Mouse (Mus musculus) spleen, postnatal 10 days (tissue): ENCODE measurements around the gene Map2k3.
"Not testable (repeated sequence)": the region's sequence is repeated elsewhere in the genome, so short reads cannot be mapped to it uniquely, and the experiment has no call there.

Source experiments
- DNase-seq, 2 experiments: peaks; one replicate each; pipeline ENCODE4 v3.0.0; 2021 to 2022; ENCODE audit warnings: low spot score in 2 of 2

The Map2k3 gene

DNA sequence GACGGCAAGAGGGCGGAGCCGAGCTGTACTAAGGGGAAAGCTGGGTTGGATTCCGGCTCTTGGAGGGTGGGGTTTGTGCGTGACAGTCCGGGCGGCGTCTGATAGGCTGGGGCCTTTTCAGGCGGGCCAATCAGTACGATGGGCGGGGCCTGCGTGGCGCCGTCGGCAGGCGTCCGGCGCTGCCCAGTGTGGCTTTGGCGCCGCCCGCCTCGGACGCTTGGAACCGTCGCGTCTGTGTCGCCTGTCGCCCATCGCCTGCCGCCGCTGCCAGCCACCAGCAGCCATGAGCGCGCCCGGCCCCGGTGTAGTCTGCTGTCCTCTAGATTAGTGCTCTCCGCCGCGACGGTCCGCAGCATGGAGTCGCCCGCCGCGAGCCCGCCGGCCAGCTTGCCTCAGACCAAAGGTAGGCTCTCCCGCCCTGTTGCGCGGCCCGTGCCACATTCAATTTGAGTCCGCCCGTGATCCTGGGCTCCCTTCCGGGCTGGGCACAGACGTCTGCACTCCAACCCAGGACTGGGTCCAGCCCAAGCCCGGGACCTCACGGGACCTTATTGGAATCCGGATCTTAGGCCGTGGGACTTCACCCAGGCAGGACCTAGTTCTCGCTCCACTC lies at the start of gene Map2k3:
Gene Map2k3, plus strand, starts transcription at position 165 of the 613 bp plus-strand sequence.
- DNase-seq: peak; percentile 95 to 99

DNA sequence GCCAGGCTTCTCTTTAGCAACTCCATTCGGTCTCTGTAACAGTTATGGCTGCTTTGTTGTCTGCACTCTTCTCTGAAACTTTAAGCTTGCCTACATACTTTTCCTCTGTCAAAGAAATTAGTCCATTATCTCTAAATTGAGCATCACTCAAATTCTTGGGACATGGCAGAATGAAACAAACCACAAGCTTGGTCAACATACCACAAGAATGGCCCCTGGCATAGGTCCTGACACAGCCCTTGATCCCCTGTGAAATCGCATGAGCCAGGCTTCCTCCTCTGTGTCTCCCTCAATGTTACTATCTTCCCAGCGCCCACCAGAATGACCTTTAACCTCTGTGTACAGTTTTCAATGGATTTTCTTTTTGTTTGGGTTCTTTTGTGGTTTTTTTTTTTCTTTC lies 49.4 kb upstream of the Map2k3 start:
- no peak for DNase-seq

DNA sequence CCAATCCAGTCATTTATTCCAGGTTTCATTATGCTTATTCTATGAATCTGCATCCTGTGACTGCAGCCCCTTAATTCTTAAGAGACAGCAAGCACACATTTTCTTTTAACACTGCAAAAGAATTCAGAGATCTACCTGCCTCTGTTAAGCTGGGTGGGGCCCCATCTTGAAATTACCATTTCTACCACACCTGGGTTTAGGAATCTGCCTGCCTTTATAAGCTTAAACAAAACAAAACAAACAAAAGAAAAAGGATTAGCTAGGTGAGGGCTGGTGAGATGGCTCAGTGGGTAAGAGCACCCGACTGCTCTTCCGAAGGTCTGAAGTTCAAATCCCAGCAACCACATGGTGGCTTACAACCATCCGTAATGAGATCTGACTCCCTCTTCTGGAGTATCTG lies 44.8 kb upstream of the Map2k3 start:
- DNase-seq: not testable (repeated sequence)

DNA sequence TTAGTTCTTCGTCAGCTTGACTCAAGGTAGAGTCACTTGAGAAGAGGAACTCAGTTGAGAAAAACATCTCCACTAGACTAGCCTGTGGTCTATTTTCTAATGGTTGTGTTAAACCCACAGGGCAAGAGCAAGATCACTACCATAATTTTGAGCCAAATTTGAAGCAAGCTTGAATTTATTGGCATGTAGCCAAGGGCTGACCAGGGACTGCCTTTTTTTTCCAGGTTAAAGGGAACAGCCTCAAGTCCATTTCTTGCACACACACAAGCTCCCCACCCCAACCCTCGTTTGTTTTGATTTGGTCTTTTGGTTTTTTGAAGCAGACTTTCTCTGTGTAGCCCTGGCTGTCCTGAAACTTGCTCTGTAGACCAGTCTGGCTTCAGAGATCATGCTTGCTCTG lies 42.0 kb upstream of the Map2k3 start:
- no peak for DNase-seq

DNA sequence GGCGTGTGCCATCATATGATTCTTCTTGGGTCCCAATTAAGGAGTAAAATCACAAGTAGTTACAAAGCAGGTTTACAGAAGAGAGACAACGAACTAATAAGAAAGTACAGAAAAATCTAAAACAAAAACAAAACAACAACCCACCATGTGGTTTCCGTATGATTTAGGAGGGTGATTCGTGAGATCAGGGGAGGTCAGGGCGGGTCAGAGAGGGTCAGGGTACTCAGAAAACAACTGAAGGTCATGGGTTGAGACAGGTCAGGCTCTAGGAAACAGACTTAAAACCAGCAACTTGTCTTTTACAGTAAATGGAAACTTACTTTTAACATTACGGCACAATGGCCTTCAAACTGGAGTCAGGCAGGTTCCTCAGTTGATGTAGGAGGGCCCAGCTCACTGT lies 41.5 kb upstream of the Map2k3 start:
- no peak for DNase-seq

DNA sequence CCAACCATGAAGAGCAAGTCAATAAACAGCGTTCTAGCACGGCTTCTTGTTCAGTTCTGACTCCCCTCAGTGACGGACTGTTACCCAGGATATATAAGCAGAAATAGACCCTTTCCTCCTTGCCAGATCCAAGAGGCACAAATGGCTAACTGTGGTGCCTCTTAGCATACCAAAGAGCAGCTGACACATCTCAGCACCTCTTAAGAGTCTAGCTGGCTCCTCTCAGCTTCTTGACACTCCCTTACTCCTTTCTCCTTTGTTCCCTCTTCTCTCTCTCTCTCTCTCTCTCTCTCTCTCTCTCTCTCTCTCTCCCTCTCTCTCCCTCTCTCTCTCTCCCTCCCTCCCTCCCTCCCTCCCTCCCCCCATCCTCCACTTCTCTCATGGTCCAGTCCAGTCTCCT lies 41.1 kb upstream of the Map2k3 start:
- no peak for DNase-seq

DNA sequence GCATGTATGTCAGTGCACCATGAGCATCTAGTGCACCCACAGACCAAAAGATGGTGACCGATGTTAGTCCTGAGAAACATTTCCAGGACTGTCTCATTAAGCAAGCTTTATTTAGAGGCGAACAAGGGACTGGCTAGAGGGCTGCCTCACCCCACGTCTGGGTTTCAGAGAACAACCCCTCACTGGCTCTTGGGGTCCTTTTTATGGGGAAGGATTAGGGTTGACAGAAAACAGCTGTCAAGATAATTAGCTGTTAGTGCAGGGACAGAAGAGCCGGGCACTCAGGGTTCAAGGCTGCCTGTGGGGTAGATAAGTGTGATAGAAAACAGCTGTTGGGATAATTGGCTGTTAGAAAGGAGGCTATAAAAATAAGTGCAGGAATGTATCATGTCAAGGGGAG lies 35.9 kb upstream of the Map2k3 start:
- no peak for DNase-seq

DNA sequence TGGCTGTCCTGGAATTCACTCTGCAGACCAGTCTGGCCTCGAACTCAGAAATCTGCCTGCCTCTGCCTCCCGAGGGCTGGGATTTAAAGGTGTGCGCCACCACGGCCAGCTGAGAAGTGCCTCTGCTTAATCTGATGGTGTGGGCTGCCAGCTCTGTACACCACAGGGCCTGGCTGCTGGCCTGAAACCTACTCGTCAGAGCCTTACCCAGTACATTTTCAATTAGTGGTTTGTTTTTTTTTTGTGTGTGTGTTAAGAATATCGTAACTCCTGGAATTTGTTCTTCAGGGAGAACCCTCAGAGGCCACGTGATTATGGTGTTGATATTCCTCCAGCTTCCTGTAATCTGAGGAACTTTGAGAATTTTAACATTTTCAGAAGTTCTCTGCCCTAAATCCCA lies 29.8 kb upstream of the Map2k3 start:
- no peak for DNase-seq

DNA sequence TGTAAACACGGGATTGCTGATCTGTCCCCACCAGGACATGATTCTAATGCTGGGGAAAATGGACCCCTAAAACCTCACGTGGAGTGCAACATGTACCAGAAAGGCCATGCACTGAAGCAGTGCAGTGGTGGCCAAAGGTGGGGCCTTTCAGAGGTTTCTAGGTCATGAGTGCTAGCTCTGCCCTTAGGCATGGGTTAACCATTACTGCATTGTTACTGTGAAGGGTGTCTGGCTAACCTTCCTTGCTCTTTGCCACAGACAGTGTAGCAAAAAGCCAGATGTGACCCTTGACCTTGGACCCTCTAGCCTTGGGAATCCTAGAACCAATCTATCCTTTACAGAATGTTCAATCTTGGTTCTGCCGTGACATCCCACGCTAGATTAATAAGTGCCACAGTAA lies 29.3 kb upstream of the Map2k3 start:
- DNase-seq: no peak

DNA sequence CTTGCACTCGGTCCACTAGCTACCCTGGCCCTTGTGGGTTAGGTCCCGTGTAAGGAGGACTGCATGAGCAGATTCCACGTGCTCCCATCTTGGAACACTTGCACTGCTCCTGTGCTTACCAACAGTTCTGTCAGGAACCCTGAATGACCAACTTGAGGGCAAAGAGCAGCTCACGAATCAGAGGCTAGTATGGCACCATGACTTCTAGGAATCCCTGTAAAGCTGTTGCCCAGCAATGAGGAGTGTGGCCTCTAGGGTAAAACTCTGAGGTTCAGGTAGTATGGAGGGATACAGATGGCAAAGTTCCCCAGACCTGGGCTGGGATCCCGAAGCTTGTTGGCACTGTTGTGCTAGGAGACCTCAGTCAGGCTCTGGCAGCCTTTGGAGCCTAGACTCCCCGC lies 28.2 kb upstream of the Map2k3 start:
- no peak for DNase-seq

DNA sequence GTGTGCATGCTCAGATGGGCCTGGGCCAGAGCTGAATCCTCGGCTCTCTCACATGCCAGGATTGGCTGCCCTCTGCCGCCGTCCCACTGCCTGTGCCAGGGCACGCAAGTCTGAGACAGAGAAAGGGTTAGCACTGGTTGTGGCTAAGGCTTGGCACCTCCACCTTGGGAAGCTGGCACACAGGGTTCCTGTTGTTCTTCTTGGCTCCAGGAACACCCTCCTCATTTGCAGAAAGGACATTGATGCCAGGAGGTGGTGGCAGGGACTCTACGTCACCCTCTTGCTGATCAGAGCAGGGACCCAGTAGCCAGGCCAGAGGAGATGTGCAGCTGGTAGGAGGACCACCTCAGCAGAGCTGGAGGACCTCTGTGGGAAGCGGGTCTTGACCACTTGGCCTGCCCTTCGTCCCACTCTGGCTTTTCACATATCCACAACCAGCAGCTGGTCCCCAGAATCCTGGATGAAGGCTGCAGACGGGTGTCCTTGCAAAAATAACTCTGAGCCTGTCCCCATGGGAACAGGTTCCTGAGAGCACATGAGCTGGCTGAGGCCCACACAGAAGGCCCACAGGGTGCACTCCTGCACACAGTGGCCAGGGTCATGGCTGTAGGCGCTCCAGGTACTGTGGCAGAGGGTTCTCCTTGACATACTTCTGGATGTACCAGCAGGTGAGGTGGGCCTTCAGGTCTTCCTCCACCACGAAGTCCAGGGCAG lies 26.3 kb upstream of the Map2k3 start:
- no peak for DNase-seq

DNA sequence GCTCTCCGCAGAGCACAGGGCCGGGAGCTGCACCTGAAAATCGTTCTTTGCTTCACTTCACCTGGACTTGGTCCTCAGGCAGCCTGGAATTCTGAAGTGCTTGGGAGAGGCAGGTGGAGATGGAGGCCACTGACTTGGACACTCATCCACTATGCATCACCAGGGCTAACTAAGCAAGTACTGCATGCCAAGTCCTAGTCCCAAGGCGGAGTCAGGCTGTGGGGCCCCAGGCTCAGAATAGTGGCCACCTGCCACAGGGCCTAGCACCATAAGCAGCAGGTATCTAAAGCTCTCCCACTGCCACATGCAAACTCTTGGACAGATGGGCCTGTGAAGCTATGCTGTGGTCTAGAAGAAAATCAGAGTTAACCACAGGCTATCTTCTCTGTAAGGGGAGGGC lies 25.4 kb upstream of the Map2k3 start:
- no peak for DNase-seq

DNA sequence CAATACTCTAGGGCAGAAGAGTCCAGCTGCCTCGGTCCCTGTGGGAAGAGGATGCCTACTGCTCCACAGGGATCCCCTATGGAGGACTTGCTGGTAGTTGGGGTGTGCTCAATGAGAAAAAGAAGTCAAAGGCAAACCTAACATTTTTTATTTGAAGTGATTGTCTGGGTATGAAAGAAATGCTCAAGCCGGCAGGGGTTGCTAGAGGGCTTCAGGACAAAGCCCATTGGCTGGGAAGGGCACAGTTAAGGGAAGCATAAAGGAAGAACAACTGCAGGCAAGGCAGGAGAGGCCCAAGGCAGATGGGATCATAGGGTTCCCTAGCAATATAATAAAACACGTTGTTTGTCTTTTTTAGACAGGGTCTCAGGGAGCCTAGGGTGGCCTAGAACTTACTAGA lies 23.8 kb upstream of the Map2k3 start:
- DNase-seq: no peak

DNA sequence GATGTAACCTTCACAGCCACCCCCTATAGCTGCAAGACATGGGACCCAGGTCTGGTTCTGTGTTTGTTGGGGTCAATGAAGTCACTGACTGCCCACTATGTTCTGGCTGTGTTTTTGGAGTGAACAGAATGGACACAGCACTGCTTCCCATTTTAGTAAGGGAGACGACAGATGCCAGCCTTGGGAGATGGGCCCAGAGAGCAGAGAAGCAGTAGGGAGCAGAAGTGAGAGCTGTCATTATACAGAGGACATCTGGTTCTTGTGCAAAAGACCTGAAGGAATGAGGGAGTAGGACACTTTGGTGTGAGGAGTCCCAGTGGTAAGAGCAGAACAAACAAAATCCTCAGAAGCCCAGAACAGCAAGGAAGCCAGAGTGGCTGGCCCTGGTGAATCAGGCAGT lies 22.2 kb upstream of the Map2k3 start:
- DNase-seq: no peak

DNA sequence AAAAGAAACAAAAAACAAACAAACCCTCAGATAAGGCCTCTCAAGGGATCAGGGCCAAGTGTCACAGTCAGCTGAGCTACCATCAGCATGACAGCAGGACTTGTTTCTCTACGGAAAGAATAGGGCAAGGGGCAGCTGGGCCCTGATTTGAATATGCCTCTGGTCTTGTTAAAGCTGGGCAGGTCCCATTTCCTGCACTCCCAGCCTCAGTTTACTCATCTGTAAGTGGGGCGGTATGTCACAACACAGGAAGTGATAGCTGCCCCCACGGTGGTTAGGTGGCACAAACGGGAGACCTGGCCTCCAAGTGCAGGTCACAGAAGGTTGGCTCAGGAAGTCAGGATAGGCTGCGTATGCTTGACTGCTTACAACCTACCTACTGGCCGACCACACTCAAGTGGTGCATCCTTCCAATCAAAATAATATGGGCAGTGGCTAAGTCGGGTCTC lies 19.3 kb upstream of the Map2k3 start:
- peak; percentile 13 to 42 for DNase-seq

DNA sequence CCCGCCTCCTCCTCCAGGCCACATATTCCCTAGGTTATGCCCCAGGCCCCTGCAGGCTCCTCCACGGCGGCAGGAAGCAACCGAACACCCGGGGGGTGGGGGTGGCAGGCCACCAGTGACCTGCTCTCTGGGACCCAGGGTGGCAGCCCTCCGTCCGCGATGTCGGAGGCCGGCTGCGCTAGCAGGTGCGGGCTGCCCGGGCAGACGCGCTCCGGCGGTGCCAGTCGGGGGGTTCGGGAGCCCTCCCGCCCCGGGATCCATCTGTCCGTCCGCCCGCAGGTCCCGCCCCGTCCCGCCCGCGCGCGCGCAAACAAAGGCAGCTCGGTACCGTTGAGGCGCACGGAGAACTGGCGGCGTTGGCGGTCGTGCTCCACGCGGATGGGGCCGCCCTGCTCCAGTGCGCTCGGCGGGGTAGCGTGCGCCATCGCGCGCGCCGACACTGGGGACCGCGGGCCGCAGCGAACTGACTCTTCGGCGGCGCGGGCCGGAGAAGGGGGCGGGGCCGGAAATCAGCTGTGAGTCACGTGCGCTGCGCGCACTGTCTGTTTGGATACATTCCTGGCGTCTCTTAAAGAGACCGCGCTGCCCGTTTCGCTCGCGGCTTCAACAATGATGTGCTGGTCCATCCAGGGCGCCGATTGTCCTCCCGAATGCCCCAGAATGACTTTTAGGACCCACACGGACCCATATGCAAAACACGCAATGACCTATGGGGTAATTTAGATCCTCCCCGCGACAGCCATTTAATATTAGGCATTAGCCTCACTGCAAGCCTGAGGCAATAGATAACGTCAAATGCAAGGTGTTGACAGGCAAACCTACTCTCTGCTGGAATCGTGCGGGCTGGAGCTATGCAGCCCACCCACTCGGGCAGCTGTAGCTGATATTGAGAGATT lies 18.3 kb upstream of the Map2k3 start:
- peak; percentile 95 to 96 for DNase-seq

DNA sequence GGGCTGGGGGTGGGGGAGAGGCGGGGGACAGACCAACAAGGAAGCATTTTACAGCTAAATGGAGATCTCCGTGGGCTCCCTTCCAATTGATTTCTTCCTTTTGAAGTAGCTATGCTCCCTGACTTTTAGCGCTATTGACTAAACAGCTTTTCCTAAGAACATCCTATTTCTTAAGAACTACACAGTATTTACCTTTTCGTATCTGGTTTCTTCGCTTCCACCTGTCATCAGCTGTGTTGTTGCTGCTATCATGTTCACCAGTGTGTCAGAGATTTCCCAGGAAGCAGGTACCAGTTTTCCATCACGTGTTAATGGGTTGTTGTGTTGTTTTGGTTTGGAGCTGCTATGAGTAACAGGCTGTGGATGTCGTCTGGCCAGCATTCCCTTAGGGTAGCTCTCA lies 17.3 kb upstream of the Map2k3 start, which contains the start of gene Natd1:
Gene Natd1, minus strand, starts transcription at position 260 of the 400 bp plus-strand sequence.
- no peak for DNase-seq

DNA sequence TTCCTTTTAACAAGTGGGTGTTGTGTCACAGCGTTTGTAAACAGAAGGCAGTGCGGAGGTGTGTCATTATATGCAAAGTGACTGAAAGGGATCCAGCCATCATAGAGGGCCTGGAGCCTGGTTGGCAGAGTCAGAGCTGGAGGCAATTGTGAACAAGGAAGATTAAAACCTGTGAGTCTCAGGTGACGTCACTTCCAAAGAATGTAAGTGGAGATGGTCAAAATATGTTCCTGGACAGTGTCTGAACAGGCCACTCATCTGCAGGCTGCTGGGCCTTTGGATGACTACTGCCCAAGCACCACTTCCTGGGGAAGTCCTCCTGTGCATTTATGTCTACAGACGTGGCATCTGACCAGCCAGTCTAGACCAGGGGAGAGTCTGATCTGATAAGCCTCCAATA lies 16.6 kb upstream of the Map2k3 start:
- no peak for DNase-seq

DNA sequence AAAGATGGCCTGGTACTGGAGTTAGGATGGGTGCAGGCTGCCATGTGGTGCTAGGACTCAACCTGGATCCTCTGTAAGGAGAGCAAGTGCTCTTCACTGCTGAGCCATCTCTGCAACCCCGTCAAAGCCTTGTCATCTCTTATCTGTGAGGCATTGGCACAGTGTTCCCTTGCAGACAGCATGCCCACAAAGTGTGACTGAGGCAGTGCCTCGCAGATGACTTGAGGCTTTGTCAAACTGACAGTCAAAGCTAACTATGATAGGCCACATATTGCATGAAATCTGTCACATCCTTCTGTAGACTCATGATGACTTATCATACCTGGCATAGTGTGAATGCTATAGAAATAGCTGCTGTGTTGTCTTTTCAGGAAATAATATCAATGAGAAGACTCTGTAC lies 11.8 kb upstream of the Map2k3 start:
- no peak for DNase-seq

DNA sequence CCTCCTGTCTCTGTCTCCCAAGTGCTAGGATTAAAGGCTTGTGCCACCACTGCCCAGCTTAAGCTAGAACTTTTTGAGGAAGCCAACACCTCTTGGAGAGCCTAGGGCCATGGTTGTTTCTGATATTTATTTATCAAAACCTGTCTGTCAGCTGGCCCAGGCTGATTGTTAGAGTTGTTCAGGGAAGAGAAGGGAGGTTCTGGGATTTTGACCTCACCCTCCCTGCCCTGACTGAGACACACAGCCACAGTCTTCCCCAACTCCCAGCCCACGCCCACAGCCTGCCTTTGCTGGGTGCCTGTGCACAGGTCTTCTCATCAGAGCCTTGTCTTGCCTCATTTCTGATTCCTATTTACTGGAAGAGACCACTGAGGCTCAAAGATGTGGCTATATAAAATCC lies 9.6 kb upstream of the Map2k3 start:
- DNase-seq: peak; percentile 49 to 55

DNA sequence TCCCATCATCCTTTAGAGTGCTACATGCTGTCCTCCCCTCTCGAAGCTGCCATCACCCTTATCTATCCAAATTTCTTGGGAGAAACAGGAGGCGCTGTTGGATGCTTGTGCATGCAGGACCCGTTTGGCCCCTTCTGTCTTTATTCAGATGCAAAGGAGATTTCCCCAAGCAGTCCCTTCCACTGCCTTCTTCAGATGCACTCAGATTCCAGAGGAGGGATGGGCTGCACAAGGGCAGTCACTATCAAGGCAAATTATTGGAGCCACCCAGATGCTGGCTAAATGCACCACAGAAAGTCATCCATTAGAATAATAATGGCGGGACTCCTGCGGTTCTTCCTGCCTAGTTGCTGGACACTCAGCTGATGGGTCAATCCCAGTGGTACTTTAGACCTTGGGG lies 8.9 kb upstream of the Map2k3 start:
- DNase-seq: no peak

DNA sequence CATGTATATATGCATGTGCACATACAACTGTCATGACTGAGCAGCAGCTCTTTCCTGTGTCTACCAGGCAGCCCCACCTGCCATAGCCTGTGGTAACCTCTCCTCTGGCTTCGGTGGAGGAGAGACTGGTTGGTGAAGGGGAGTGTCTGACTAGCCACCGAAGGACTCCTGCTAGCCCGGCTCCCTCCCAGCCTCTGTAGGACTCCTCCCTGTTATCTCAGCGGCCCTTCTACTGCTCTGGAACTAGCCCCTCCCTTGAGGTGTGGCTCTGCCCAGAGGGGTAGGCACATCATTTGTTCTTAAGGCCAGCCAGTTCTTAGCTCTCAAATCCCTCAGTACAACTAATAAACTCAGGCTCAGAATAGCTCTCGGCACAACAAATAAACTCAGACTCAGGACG lies 7.3 kb upstream of the Map2k3 start:
- peak; percentile 72 to 86 for DNase-seq

DNA sequence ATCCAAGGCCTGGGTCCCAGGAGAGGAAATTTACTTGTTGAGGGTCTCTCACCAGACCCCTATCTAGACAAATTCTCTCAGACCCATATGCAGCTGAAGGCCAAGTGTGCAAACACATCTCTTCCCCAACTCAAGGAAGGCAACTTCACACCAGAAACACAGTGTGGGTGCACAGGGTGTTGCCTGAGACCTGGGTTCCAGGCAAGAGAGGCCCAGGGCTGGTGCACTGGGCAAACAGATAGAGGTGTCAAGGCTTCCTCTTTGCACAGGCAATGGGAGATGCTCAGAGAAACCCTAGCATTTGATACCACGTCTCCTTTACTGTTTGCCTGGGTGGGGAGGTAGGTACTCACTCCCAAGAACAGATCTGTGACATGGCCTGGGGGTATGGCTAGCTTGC lies 6.9 kb upstream of the Map2k3 start:
- peak in 1 of 2 experiments; percentile 52 for DNase-seq
